Mouse (Mus musculus) liver, embryonic 11.5 days (tissue): Measurements from ENCODE around the gene Tm4sf5. TPM values are rescaled to one million over a fixed set of nuclear protein-coding genes. Genes with fewer than 3 reads are reported as not detected.

Experiments used
- ATAC-seq: fragments of 200-750 bp; cut with Nextera tagmentation; replicated peaks from 2 replicates; pipeline ENCODE4 v1.8.0; 2017; ENCODE audit warnings: moderate number of reproducible peaks, mild to moderate bottlenecking, moderate TSS enrichment, moderate library complexity; ENCODE audit not compliant: low FRiP score
- DNase-seq: peaks from one replicate; pipeline ENCODE4 v3.0.0-alpha.2; 2017; ENCODE audit warnings: low spot score
- H3K27ac ChIP-seq: fragments of 300-500 bp; sonication (generic); 2 replicates; pipeline ENCODE4 v1.5.1; 2014; ENCODE audit warnings: mild to moderate bottlenecking, low read depth, low read length, control low read depth
- H3K27me3 ChIP-seq: fragments of 300-500 bp; sonication (generic); replicated peaks from 2 replicates; pipeline ENCODE4 v1.6.1; 2014; ENCODE audit warnings: low read length, mixed read lengths; ENCODE audit not compliant: control insufficient read depth, insufficient read depth
- H3K36me3 ChIP-seq: fragments of 300-500 bp; sonication (generic); 2 replicates; pipeline ENCODE4 v1.6.1; 2014; ENCODE audit warnings: mild to moderate bottlenecking, low read length, moderate library complexity, mixed read lengths; ENCODE audit not compliant: control insufficient read depth, insufficient read depth
- H3K4me1 ChIP-seq: fragments of 300-500 bp; sonication (generic); replicated peaks from 2 replicates; pipeline ENCODE4 v1.6.1; 2014; ENCODE audit warnings: low read length, mixed read lengths; ENCODE audit not compliant: control insufficient read depth, insufficient read depth
- H3K4me2 ChIP-seq: fragments of 300-500 bp; sonication (generic); 2 replicates; pipeline ENCODE4 v1.6.1; 2014; ENCODE audit warnings: mild to moderate bottlenecking, control low read depth, moderate library complexity
- H3K4me3 ChIP-seq: fragments of 300-500 bp; sonication (generic); 2 replicates; pipeline ENCODE4 v1.5.1; 2014; ENCODE audit warnings: low read depth, low read length, control low read depth
- H3K9ac ChIP-seq: fragments of 300-500 bp; sonication (generic); 2 replicates; pipeline ENCODE4 v1.6.1; 2014; ENCODE audit warnings: low read depth, low read length, control low read depth
- H3K9me3 ChIP-seq: fragments of 300-500 bp; sonication (generic); 2 replicates; pipeline ENCODE4 v1.6.1; 2016; ENCODE audit warnings: low read length, inconsistent platforms, mixed read lengths; ENCODE audit not compliant: control insufficient read depth
- WGBS: fragments of 180-500 bp; shearing (Covaris S2); extraction: QIAGEN DNeasy Blood & Tissue Kit; methylation state at CpG from one replicate; pipeline ENCODE4 v1.1.7; 2014; 5-methylcytosine and 5-hydroxymethylcytosine counted together
- polyA plus RNA-seq: library from polyadenylated mRNA; unstranded; fragments of >200 nt; fragmentation: Nextera tagmentation; extraction: Ambion mirVana; gene quantifications from 2 replicates; pipeline ENCODE4 v1.2.1, GENCODE M21; 2014

Tm4sf5 gene
- polyA plus RNA-seq = 5.5 TPM in 2 replicates

- H3K4me1 ChIP-seq = peaks cover 8% of the 10 kb centered on the region
- H3K36me3 ChIP-seq = no peaks in the 10 kb centered on the region
- no peak for DNase-seq
- peak within 1 kb of the TSS; percentile 10; the same call in 1 of the 2 replicates for H3K4me2 ChIP-seq
- H3K27me3 ChIP-seq = no peaks in the 10 kb centered on the region
- no peak within 1 kb of the TSS; the same call in 1 of the 2 replicates for H3K4me3 ChIP-seq
- WGBS = 36% methylated on average over 9 of the region's 9 CpGs
- H3K9ac ChIP-seq = no peak within 1 kb of the TSS
- no peak within 1 kb of the TSS for H3K27ac ChIP-seq
- H3K9me3 ChIP-seq = no peaks in the 10 kb centered on the region
- no peak for ATAC-seq
Observed at GRCm38 (mm10) chr11:70504970-70505369, at the start of gene Tm4sf5. Gene Tm4sf5 (plus strand): TSS chr11:70505244.

- H3K4me3 ChIP-seq = peak within 1 kb of the TSS; percentile 47
- peak within 1 kb of the TSS; percentile 17; the same call in 1 of the 2 replicates for H3K9ac ChIP-seq
- WGBS = 18% methylated on average over 32 of the region's 32 CpGs
Observed at GRCm38 (mm10) chr11:70458688-70459600, 46.1 kb upstream of the Tm4sf5 start, which contains the start of gene Zmynd15. Gene Zmynd15 (plus strand): TSS chr11:70459433.

GRCm38 (mm10) chr11:70459601-70460101 is 45.4 kb upstream of the Tm4sf5 start, which contains the start of gene Cxcl16:
Gene Cxcl16 (minus strand): TSS chr11:70459984.
- H3K27me3 ChIP-seq = peaks cover 54% of the 10 kb centered on the region
- H3K27ac ChIP-seq = no peak within 1 kb of the TSS
- no peaks in the 10 kb centered on the region; the same call in 1 of the 2 replicates for H3K9me3 ChIP-seq
- peaks cover 2% of the 10 kb centered on the region; the same call in 1 of the 2 replicates for H3K4me1 ChIP-seq
- 2% methylated on average over 30 of the region's 30 CpGs for WGBS
- peak within 1 kb of the TSS; percentile 47 for H3K4me3 ChIP-seq
- no peaks in the 10 kb centered on the region for H3K36me3 ChIP-seq
- H3K4me2 ChIP-seq = peak within 1 kb of the TSS; percentile 69
- peak within 1 kb of the TSS; percentile 17; the same call in 1 of the 2 replicates for H3K9ac ChIP-seq
- no peak for ATAC-seq
- no peak for DNase-seq

More at GRCm38 (mm10) chr11:70458688-70459600, 46.1 kb upstream of the Tm4sf5 start, which contains the start of gene Zmynd15:
- Histone ChIP-seq H3K27me3 (peaks cover 46% of the 10 kb centered on the region), H3K4me2 (peak within 1 kb of the TSS; percentile 69), H3K36me3 (no peaks in the 10 kb centered on the region), H3K27ac (no peak within 1 kb of the TSS), H3K4me1 (peaks cover 2% of the 10 kb centered on the region; the same call in 1 of the 2 replicates), H3K9me3 (no peaks in the 10 kb centered on the region; the same call in 1 of the 2 replicates)
- ATAC-seq = no peak
- DNase-seq = no peak

- Histone ChIP-seq H3K4me2 (no peak overlapping the region), H3K36me3 (no peaks in the 10 kb centered on the region), H3K27me3 (peaks cover 67% of the 10 kb centered on the region), H3K27ac (no peak overlapping the region), H3K9ac (no peak overlapping the region), H3K4me1 (peaks cover 2% of the 10 kb centered on the region; the same call in 1 of the 2 replicates), H3K4me3 (no peak overlapping the region), H3K9me3 (no peaks in the 10 kb centered on the region; the same call in 1 of the 2 replicates)
- no peak for DNase-seq
- ATAC-seq = no peak
- WGBS = 76% methylated on average over 5 of the region's 5 CpGs
Observed at GRCm38 (mm10) chr11:70463970-70464369, 41.1 kb upstream of the Tm4sf5 start.

- Histone ChIP-seq H3K36me3 (no peaks in the 10 kb centered on the region), H3K27ac (no peak overlapping the region), H3K4me1 (no peaks in the 10 kb centered on the region), H3K27me3 (peaks cover 55% of the 10 kb centered on the region), H3K4me3 (no peak overlapping the region), H3K9ac (no peak overlapping the region), H3K4me2 (peak overlapping the region; percentile 44), H3K9me3 (no peaks in the 10 kb centered on the region; the same call in 1 of the 2 replicates)
- WGBS = 25% methylated on average over 16 of the region's 16 CpGs
- ATAC-seq = no peak
- DNase-seq = no peak
Observed at GRCm38 (mm10) chr11:70465211-70465610, 39.8 kb upstream of the Tm4sf5 start.

GRCm38 (mm10) chr11:70465824-70466223 is 39.2 kb upstream of the Tm4sf5 start:
- Histone ChIP-seq H3K9ac (no peak overlapping the region), H3K9me3 (no peaks in the 10 kb centered on the region; the same call in 1 of the 2 replicates), H3K27me3 (peaks cover 48% of the 10 kb centered on the region), H3K4me3 (peak overlapping the region; percentile 14; the same call in 1 of the 2 replicates), H3K4me2 (peak overlapping the region; percentile 44), H3K27ac (no peak overlapping the region), H3K4me1 (no peaks in the 10 kb centered on the region), H3K36me3 (no peaks in the 10 kb centered on the region)
- no peak for ATAC-seq
- no peak for DNase-seq
- 33% methylated on average over 23 of the region's 23 CpGs for WGBS

- Histone ChIP-seq H3K4me2 (no peak overlapping the region), H3K9me3 (no peaks in the 10 kb centered on the region), H3K9ac (no peak overlapping the region), H3K27ac (no peak overlapping the region), H3K4me1 (no peaks in the 10 kb centered on the region), H3K4me3 (no peak overlapping the region), H3K36me3 (no peaks in the 10 kb centered on the region), H3K27me3 (peaks cover 34% of the 10 kb centered on the region)
- DNase-seq (no peak), ATAC-seq (no peak)
- WGBS = 50% methylated on average over 5 of the region's 5 CpGs
Observed at GRCm38 (mm10) chr11:70467902-70468619, 37.0 kb upstream of the Tm4sf5 start.

GRCm38 (mm10) chr11:70469764-70470163 is 35.3 kb upstream of the Tm4sf5 start:
- H3K27ac ChIP-seq = no peak overlapping the region
- no peaks in the 10 kb centered on the region for H3K9me3 ChIP-seq
- peaks cover 19% of the 10 kb centered on the region for H3K27me3 ChIP-seq
- ATAC-seq = no peak
- H3K4me2 ChIP-seq = no peak overlapping the region
- no peaks in the 10 kb centered on the region for H3K36me3 ChIP-seq
- no peak overlapping the region for H3K9ac ChIP-seq
- H3K4me1 ChIP-seq = 0 out of 2 replicates have a peak, but pooled peaks cover 2% of the 10 kb centered on the region
- no peak overlapping the region for H3K4me3 ChIP-seq
- 71% methylated on average over 3 of the region's 3 CpGs for whole genome bisulfite sequencing
- no peak for DNase-seq
